Mouse (Mus musculus): Measurements from ENCODE around the gene Lztr1. TPM values are rescaled to one million over a fixed set of nuclear protein-coding genes. Genes with fewer than 3 reads are reported as not detected.
"Not testable (repeated sequence)": the region's sequence is repeated elsewhere in the genome, so short reads cannot be mapped to it uniquely, and the experiment has no call there.

Lztr1 gene
- polyA plus RNA-seq, 1 experiment from 2014 or later = 78.4 TPM

GRCm38 (mm10) chr16:17507018-17507552 lies 1.4 kb upstream of the Lztr1 start:
- no peaks in the 10 kb centered on the region for H3K27me3 ChIP-seq (ENCODE audit: insufficient read depth, low read length)

DNA sequence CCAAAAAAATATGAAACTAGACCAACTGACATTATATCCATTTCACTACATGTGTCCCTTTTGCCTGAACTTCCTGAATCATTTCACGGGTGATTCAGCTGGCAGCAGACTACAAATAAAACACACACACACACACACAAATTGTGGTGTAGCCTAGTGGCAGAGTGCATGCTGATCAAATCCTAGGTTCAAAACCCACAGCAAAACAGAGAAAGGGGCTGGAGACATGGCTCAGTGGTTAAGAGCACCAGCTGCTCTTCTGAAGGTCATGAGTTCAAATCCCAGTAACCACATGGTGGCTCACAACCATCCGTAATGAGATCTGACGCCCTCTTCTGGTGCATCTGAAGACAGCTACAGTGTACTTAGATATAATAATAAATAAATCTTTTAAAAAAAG lies 457 bp upstream of the Lztr1 start:
- not testable (repeated sequence) for ATAC-seq (ENCODE audit: insufficient read depth); DNase-seq; H3K27me3 ChIP-seq (ENCODE audit: insufficient read depth, low read length); H3K9me3 ChIP-seq (ENCODE audit: low read depth, low read length)
- Histone ChIP-seq H3K4me3 (ENCODE audit: low read depth, low read length) (peak overlapping the region; percentile 74), H3K9ac (peak overlapping the region; percentile 88), H3K27ac (ENCODE audit: low read depth) (peak overlapping the region; percentile 85; the same call in 1 of the 2 replicates), H3K36me3 (ENCODE audit: insufficient read depth) (peaks cover 18% of the 10 kb centered on the region), H3K4me1 (ENCODE audit: insufficient read depth) (peaks cover 11% of the 10 kb centered on the region; the same call in 1 of the 2 replicates), H3K4me2 (peak overlapping the region; percentile 83)
- 28% methylated on average over 3 of the region's 3 CpGs for WGBS

More at GRCm38 (mm10) chr16:17507018-17507552, 1.4 kb upstream of the Lztr1 start:
- DNase-seq (no peak), ATAC-seq (ENCODE audit: insufficient read depth) (no peak)
- Histone ChIP-seq H3K36me3 (ENCODE audit: insufficient read depth) (peaks cover 8% of the 10 kb centered on the region), H3K9me3 (ENCODE audit: low read depth, low read length) (no peaks in the 10 kb centered on the region), H3K9ac (no peak overlapping the region), H3K4me3 (ENCODE audit: low read depth, low read length) (no peak overlapping the region), H3K4me2 (no peak overlapping the region), H3K27ac (ENCODE audit: low read depth) (no peak overlapping the region), H3K4me1 (ENCODE audit: insufficient read depth) (peaks cover 11% of the 10 kb centered on the region; the same call in 1 of the 2 replicates)
- WGBS = 75% methylated on average over 5 of the region's 5 CpGs
- TF ChIP-seq CTCF (IDR thresholded peaks at IDR 0.05; ENCODE audit: low read depth) = no peak

GRCm38 (mm10) chr16:17509240-17509597 lies 731 bp downstream of the Lztr1 start:
- H3K4me2 ChIP-seq = peak overlapping the region; percentile 83
- no peaks in the 10 kb centered on the region for H3K27me3 ChIP-seq (ENCODE audit: insufficient read depth, low read length)
- TF ChIP-seq CTCF (IDR thresholded peaks at IDR 0.05; ENCODE audit: low read depth) = no peak
- ATAC-seq (ENCODE audit: insufficient read depth) = no peak; the same call in 1 of the 2 replicates
- no peaks in the 10 kb centered on the region for H3K9me3 ChIP-seq (ENCODE audit: low read depth, low read length)
- 9% methylated on average over 9 of the region's 9 CpGs for WGBS
- peaks cover 26% of the 10 kb centered on the region for H3K36me3 ChIP-seq (ENCODE audit: insufficient read depth)
- H3K27ac ChIP-seq (ENCODE audit: low read depth) = peak overlapping the region; percentile 85
- H3K4me3 ChIP-seq (ENCODE audit: low read depth, low read length) = peak overlapping the region; percentile 74
- DNase-seq = peak; percentile 15
- peak overlapping the region; percentile 88 for H3K9ac ChIP-seq
- H3K4me1 ChIP-seq (ENCODE audit: insufficient read depth) = peaks cover 11% of the 10 kb centered on the region; the same call in 1 of the 2 replicates

GRCm38 (mm10) chr16:17510143-17510542 lies 1.7 kb downstream of the Lztr1 start:
- WGBS = 100% methylated on average over 2 of the region's 2 CpGs
- peaks cover 26% of the 10 kb centered on the region for H3K36me3 ChIP-seq (ENCODE audit: insufficient read depth)
- no peak overlapping the region for H3K27ac ChIP-seq (ENCODE audit: low read depth)
- H3K9me3 ChIP-seq (ENCODE audit: low read depth, low read length) = no peaks in the 10 kb centered on the region
- H3K4me1 ChIP-seq (ENCODE audit: insufficient read depth) = peaks cover 11% of the 10 kb centered on the region; the same call in 1 of the 2 replicates
- 0 out of 2 replicates have a peak overlapping the region, but pooled peaks have one; percentile 88 for H3K9ac ChIP-seq
- H3K27me3 ChIP-seq (ENCODE audit: insufficient read depth, low read length) = no peaks in the 10 kb centered on the region
- ATAC-seq (ENCODE audit: insufficient read depth) (no peak), DNase-seq (no peak)
- peak overlapping the region; percentile 74 for H3K4me3 ChIP-seq (ENCODE audit: low read depth, low read length)
- TF ChIP-seq CTCF (IDR thresholded peaks at IDR 0.05; ENCODE audit: low read depth) = no peak
- peak overlapping the region; percentile 83 for H3K4me2 ChIP-seq

- TF ChIP-seq CTCF (IDR thresholded peaks at IDR 0.05; ENCODE audit: low read depth) = no peak
- Histone ChIP-seq H3K4me1 (ENCODE audit: insufficient read depth) (peaks cover 11% of the 10 kb centered on the region; the same call in 1 of the 2 replicates), H3K36me3 (ENCODE audit: insufficient read depth) (peaks cover 31% of the 10 kb centered on the region), H3K27ac (ENCODE audit: low read depth) (no peak overlapping the region), H3K9me3 (ENCODE audit: low read depth, low read length) (no peaks in the 10 kb centered on the region), H3K4me3 (ENCODE audit: low read depth, low read length) (no peak overlapping the region), H3K9ac (no peak overlapping the region), H3K27me3 (ENCODE audit: insufficient read depth, low read length) (no peaks in the 10 kb centered on the region), H3K4me2 (no peak overlapping the region)
- DNase-seq = no peak
- no peak for ATAC-seq (ENCODE audit: insufficient read depth)
- WGBS = 43% methylated on average over 2 of the region's 2 CpGs
These were observed 2.2 kb downstream of the Lztr1 start for GRCm38 (mm10) chr16:17510686-17511085.

- no peak overlapping the region for H3K4me3 ChIP-seq (ENCODE audit: low read depth, low read length)
- peaks cover 36% of the 10 kb centered on the region for H3K36me3 ChIP-seq (ENCODE audit: insufficient read depth)
- H3K27me3 ChIP-seq (ENCODE audit: insufficient read depth, low read length) = no peaks in the 10 kb centered on the region
- H3K4me1 ChIP-seq (ENCODE audit: insufficient read depth) = peaks cover 11% of the 10 kb centered on the region; the same call in 1 of the 2 replicates
- H3K9ac ChIP-seq = 0 out of 2 replicates have a peak overlapping the region, but pooled peaks have one; percentile 9
- WGBS = 87% methylated on average over 4 of the region's 4 CpGs
- no peak for TF ChIP-seq CTCF (IDR thresholded peaks at IDR 0.05; ENCODE audit: low read depth)
- H3K27ac ChIP-seq (ENCODE audit: low read depth) = no peak overlapping the region
- no peaks in the 10 kb centered on the region for H3K9me3 ChIP-seq (ENCODE audit: low read depth, low read length)
- no peak overlapping the region for H3K4me2 ChIP-seq
- ATAC-seq (ENCODE audit: insufficient read depth) (no peak), DNase-seq (no peak)
These were observed 2.9 kb downstream of the Lztr1 start for GRCm38 (mm10) chr16:17511431-17511830.

- Histone ChIP-seq H3K4me2 (no peak overlapping the region), H3K27ac (ENCODE audit: low read depth) (no peak overlapping the region), H3K4me1 (ENCODE audit: insufficient read depth) (no peaks in the 10 kb centered on the region), H3K27me3 (ENCODE audit: insufficient read depth, low read length) (no peaks in the 10 kb centered on the region), H3K36me3 (ENCODE audit: insufficient read depth) (peaks cover 81% of the 10 kb centered on the region), H3K9me3 (ENCODE audit: low read depth, low read length) (no peaks in the 10 kb centered on the region), H3K9ac (no peak overlapping the region), H3K4me3 (ENCODE audit: low read depth, low read length) (no peak overlapping the region)
- no peak for TF ChIP-seq CTCF (IDR thresholded peaks at IDR 0.05; ENCODE audit: low read depth)
- ATAC-seq (ENCODE audit: insufficient read depth) (no peak), DNase-seq (no peak)
- WGBS = 74% methylated on average over 2 of the region's 2 CpGs
These were observed 10.4 kb downstream of the Lztr1 start for GRCm38 (mm10) chr16:17518910-17519309.
